Mouse (Mus musculus): ENCODE measurements around the gene Pate2. TPM values are rescaled to one million over a fixed set of nuclear protein-coding genes. Genes with fewer than 3 reads are reported as not detected.

Gene Pate2
- polyA plus RNA-seq (2012; rRNA removed): 1.3 and 1.9 TPM in 2 replicates

GRCm38 (mm10) chr9:35569571-35570534 lies at the start of gene Pate2, which contains the start of gene Hyls1:
Gene Pate2, plus strand, starts transcription at chr9:35570284.
Gene Hyls1, minus strand, starts transcription at chr9:35570398.

DNA sequence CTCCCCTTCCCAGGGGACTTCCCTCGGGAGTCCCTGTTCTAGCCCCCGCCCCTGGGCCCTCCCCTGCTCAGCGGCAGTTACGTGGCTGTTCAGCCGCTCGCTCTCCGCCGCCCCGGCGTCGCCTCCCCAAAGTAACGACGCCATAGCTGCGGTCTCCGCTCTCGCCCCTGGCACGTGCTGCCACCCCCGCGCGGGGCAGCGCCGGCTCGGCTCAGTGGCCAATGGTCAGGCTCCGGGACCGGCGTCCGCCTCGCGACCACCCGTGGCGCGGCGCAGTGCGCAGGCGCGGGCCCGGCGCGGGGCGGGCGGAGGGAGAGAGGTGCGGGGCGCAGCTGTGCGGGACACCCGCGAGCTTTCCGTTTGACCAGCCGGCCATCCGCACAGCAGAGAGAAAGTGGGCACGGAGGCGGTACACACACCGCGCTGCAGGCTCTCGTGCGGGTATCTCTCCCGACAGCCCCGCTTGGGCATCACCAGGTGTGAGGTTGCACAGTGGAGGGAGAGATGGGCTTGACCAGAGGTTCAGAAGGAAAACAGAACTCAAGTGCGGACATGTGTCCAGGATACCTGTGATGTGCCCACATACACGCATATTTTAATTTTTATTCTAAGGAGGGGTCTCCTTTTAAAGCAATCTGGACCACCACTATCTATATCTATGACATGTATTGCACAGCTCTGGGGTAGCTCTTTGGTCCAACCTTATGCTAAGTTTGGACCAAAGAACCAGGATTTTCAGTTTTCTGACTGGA lies 11.7 kb upstream of the Pate2 start, which contains the start of the genes Ddx25 and Pus3:
TSS of gene Ddx25 (minus strand) at position 272 of the 752 bp plus-strand sequence.
TSS of gene Pus3 (plus strand) at position 339 of the 752 bp plus-strand sequence.

DNA sequence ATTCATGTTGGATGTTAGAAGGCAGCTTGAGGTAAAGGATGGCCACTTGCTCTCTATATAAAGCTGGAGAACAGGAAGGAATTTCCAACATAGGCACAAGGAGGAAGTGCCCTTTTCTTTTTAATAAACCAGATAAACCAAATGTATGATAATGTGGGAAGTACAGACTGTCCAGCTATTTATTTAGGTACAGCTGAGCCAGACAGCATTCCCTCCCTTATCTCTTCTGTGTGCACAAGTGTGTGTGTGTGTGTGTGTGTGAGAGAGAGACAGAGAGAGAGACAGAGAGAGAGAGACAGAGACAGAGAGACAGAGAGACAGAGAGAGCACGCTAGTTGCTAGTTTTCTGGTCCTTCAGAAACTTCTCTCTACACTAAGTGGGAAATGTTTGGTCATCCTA lies 41.8 kb downstream of the Pate2 start, which contains the start of gene Pate4:
TSS of gene Pate4 (minus strand) at position 101 of the 400 bp plus-strand sequence.

DNA sequence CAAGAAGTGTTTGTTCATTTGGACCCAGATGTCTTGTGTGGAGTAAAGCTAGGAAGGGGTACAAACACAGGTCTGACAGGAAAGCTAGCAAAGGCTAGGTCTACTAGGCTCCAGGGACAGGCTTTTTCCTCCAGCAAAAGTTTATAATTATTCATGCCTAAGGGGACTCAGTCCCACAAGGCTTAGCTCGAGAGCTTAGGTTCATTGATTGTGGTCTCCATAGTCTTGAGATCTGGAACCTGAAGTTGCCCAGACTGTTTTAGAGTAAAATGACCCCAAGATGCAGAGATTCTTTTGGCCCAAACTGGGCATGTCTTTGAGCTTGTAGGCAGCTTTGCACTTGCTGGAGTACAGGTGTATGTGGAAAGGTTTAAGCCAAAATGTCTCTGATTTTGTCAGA lies 78.0 kb downstream of the Pate2 start, which contains the start of gene Pate3:
TSS of gene Pate3 (minus strand) at position 101 of the 400 bp plus-strand sequence.

DNA sequence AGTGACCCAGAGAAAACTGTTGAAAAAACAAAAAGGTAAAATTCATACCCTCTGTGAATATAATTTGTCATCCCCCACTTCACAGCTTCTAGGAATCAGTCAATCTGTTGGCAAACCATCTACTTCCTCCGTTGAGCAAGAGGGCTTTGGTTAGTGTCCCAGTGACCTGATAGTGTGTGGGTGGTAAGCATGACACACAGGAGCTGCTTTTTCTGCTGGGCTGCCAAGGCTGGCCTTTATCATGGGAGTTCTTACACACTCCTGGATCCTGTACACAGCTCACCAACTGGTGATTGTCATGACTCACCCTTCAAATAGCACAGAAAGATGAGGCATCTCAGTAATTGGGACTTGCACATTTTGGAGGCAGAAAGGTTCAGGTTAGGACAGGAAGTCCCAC lies 116.9 kb downstream of the Pate2 start, which contains the start of gene Pate1:
TSS of gene Pate1 (minus strand) at position 378 of the 400 bp plus-strand sequence.

Other genes with a start within 250 kb of the Pate2 start
- 22.4 and 32.9 TPM in 2 replicates for gene Cdon, start 149.2 kb upstream of the Pate2 start, polyA plus RNA-seq (2012; rRNA removed)
- gene Gm1113, start 52.0 kb upstream of the Pate2 start, polyA plus RNA-seq (2012; rRNA removed): not detected in 2 replicates
- 4.1 and 4.9 TPM in 2 replicates for gene Ddx25, start 11.8 kb upstream of the Pate2 start, polyA plus RNA-seq (2012; rRNA removed)
- 22.8 and 24.8 TPM in 2 replicates for gene Pus3, start 11.7 kb upstream of the Pate2 start, polyA plus RNA-seq (2012; rRNA removed)
- 15.2 and 21.0 TPM in 2 replicates for gene Hyls1, start 114 bp downstream of the Pate2 start, polyA plus RNA-seq (2012; rRNA removed)
- not detected in 2 replicates for gene Pate4, start 41.7 kb downstream of the Pate2 start, polyA plus RNA-seq (2012; rRNA removed)
- not detected in 2 replicates for gene Pate3, start 77.9 kb downstream of the Pate2 start, polyA plus RNA-seq (2012; rRNA removed)
- not detected in 2 replicates for gene Pate1, start 117.1 kb downstream of the Pate2 start, polyA plus RNA-seq (2012; rRNA removed)
- not detected in 2 replicates for gene Gm17677, start 170.8 kb downstream of the Pate2 start, polyA plus RNA-seq (2012; rRNA removed)
- gene Gm17727, start 207.8 kb downstream of the Pate2 start, polyA plus RNA-seq (2012; rRNA removed): not detected in 2 replicates
- not detected in 2 replicates for gene Gm27235, start 219.8 kb downstream of the Pate2 start, polyA plus RNA-seq (2012; rRNA removed)
- gene D730048I06Rik, start 219.8 kb downstream of the Pate2 start, polyA plus RNA-seq (2012; rRNA removed): not detected in 2 replicates